Mouse (Mus musculus) liver, embryonic 14.5 days (tissue): ENCODE measurements around the gene Fam181b.

Experiments
- CTCF ChIP-seq: IDR thresholded peaks from 2 replicates; pipeline ENCODE4 v1.5.1; 2016; ENCODE audit warnings: antibody characterized with exemption, low read depth, control low read depth
- EP300 ChIP-seq: IDR thresholded peaks from 2 replicates; pipeline ENCODE4 v1.6.1; 2016; ENCODE audit warnings: antibody characterized with exemption, low read depth

- no peak for TF ChIP-seq CTCF
- TF ChIP-seq EP300: no peak
Measured at GRCm38 (mm10) chr7:93044788-93045187, 34.9 kb upstream of the Fam181b start.
